Mouse (Mus musculus): ENCODE data around the gene Adam10. TPM values are rescaled to one million over a fixed set of nuclear protein-coding genes. Genes with fewer than 3 reads are reported as not detected.

Gene Adam10
- polyA plus RNA-seq, 1 experiment from 2014 or later: 73.4 TPM

- Histone ChIP-seq H3K4me2 (peak overlapping the region; percentile 84), H3K9me3 (no peaks in the 10 kb centered on the region), H3K4me1 (replicated peaks) (peaks cover 23% of the 10 kb centered on the region), H3K9ac (peak overlapping the region; percentile 97), H3K36me3 (no peaks in the 10 kb centered on the region), H3K27ac (peak overlapping the region; percentile 99), H3K4me3 (peak overlapping the region; percentile 91), H3K27me3 (no peaks in the 10 kb centered on the region)
- under 1% methylated on average over 99 of the region's 103 CpGs for WGBS
- ATAC-seq (ENCODE audit: low FRiP score): no peak; the same call in 1 of the 2 replicates
Measured at GRCm38 (mm10) chr9:70679132-70680091, 615 bp downstream of the Adam10 start.

GRCm38 (mm10) chr9:70682202-70682601 lies 3.4 kb downstream of the Adam10 start:
- no peak overlapping the region for H3K4me3 ChIP-seq
- WGBS: 87% methylated on average over 1 of the region's 1 CpGs
- no peaks in the 10 kb centered on the region for H3K9me3 ChIP-seq
- H3K4me1 ChIP-seq (replicated peaks): peaks cover 23% of the 10 kb centered on the region
- ATAC-seq (ENCODE audit: low FRiP score): no peak
- no peaks in the 10 kb centered on the region for H3K36me3 ChIP-seq
- H3K27me3 ChIP-seq: no peaks in the 10 kb centered on the region
- H3K27ac ChIP-seq: no peak overlapping the region
- no peak overlapping the region for H3K4me2 ChIP-seq
- no peak overlapping the region for H3K9ac ChIP-seq

- WGBS: 95% methylated on average over 2 of the region's 2 CpGs
- ATAC-seq (ENCODE audit: low FRiP score): no peak
Measured at GRCm38 (mm10) chr9:70688301-70688968, 9.6 kb downstream of the Adam10 start.

GRCm38 (mm10) chr9:70689926-70690325 lies 11.1 kb downstream of the Adam10 start:
- Histone ChIP-seq H3K4me3 (no peak overlapping the region), H3K9me3 (no peaks in the 10 kb centered on the region), H3K4me2 (no peak overlapping the region), H3K9ac (no peak overlapping the region), H3K4me1 (replicated peaks) (no peaks in the 10 kb centered on the region), H3K27me3 (no peaks in the 10 kb centered on the region), H3K36me3 (no peaks in the 10 kb centered on the region), H3K27ac (no peak overlapping the region)
- ATAC-seq (ENCODE audit: low FRiP score): no peak
- 76% methylated on average over 3 of the region's 3 CpGs for WGBS

More at GRCm38 (mm10) chr9:70688301-70688968, 9.6 kb downstream of the Adam10 start:
- H3K36me3 ChIP-seq: no peaks in the 10 kb centered on the region
- no peak overlapping the region for H3K4me3 ChIP-seq
- H3K27me3 ChIP-seq: no peaks in the 10 kb centered on the region
- no peaks in the 10 kb centered on the region for H3K4me1 ChIP-seq (replicated peaks)
- no peak overlapping the region for H3K27ac ChIP-seq
- H3K9me3 ChIP-seq: no peaks in the 10 kb centered on the region
- H3K9ac ChIP-seq: no peak overlapping the region
- no peak overlapping the region for H3K4me2 ChIP-seq

- Histone ChIP-seq H3K9ac (no peak overlapping the region), H3K4me1 (replicated peaks) (no peaks in the 10 kb centered on the region), H3K27me3 (no peaks in the 10 kb centered on the region), H3K4me2 (no peak overlapping the region), H3K9me3 (no peaks in the 10 kb centered on the region), H3K27ac (no peak overlapping the region), H3K36me3 (no peaks in the 10 kb centered on the region), H3K4me3 (no peak overlapping the region)
- ATAC-seq (ENCODE audit: low FRiP score): no peak
Measured at GRCm38 (mm10) chr9:70690579-70690978, 11.8 kb downstream of the Adam10 start.

GRCm38 (mm10) chr9:70691772-70692693 lies 13.2 kb downstream of the Adam10 start:
- no peaks in the 10 kb centered on the region for H3K9me3 ChIP-seq
- ATAC-seq (ENCODE audit: low FRiP score): no peak
- no peak overlapping the region for H3K27ac ChIP-seq
- no peaks in the 10 kb centered on the region for H3K36me3 ChIP-seq
- H3K9ac ChIP-seq: no peak overlapping the region
- H3K4me1 ChIP-seq (replicated peaks): no peaks in the 10 kb centered on the region
- no peak overlapping the region for H3K4me3 ChIP-seq
- H3K27me3 ChIP-seq: no peaks in the 10 kb centered on the region
- WGBS: 87% methylated on average over 2 of the region's 2 CpGs
- H3K4me2 ChIP-seq: no peak overlapping the region

- H3K4me2 ChIP-seq: no peak overlapping the region
Measured at GRCm38 (mm10) chr9:70695723-70696122, 16.9 kb downstream of the Adam10 start.

GRCm38 (mm10) chr9:70698090-70698489 lies 19.3 kb downstream of the Adam10 start:
- no peaks in the 10 kb centered on the region for H3K9me3 ChIP-seq
- H3K4me3 ChIP-seq: no peak overlapping the region
- WGBS: 95% methylated on average over 1 of the region's 1 CpGs
- no peaks in the 10 kb centered on the region for H3K27me3 ChIP-seq
- H3K9ac ChIP-seq: no peak overlapping the region
- H3K4me2 ChIP-seq: no peak overlapping the region
- no peaks in the 10 kb centered on the region; the same call in 1 of the 2 replicates for H3K4me1 ChIP-seq (replicated peaks)
- H3K27ac ChIP-seq: no peak overlapping the region
- no peak for ATAC-seq (ENCODE audit: low FRiP score)
- H3K36me3 ChIP-seq: no peaks in the 10 kb centered on the region

More at GRCm38 (mm10) chr9:70695723-70696122, 16.9 kb downstream of the Adam10 start:
- Histone ChIP-seq H3K27ac (no peak overlapping the region), H3K9ac (no peak overlapping the region), H3K27me3 (no peaks in the 10 kb centered on the region), H3K4me1 (replicated peaks) (no peaks in the 10 kb centered on the region; the same call in 1 of the 2 replicates), H3K36me3 (no peaks in the 10 kb centered on the region), H3K4me3 (no peak overlapping the region), H3K9me3 (no peaks in the 10 kb centered on the region)
- 93% methylated on average over 2 of the region's 2 CpGs for WGBS
- ATAC-seq (ENCODE audit: low FRiP score): no peak

GRCm38 (mm10) chr9:70703597-70704203 lies 24.9 kb downstream of the Adam10 start:
- WGBS: 93% methylated on average over 5 of the region's 5 CpGs
- Histone ChIP-seq H3K27ac (no peak overlapping the region), H3K27me3 (no peaks in the 10 kb centered on the region), H3K36me3 (peaks cover 9% of the 10 kb centered on the region), H3K9me3 (no peaks in the 10 kb centered on the region), H3K4me1 (replicated peaks) (no peaks in the 10 kb centered on the region; the same call in 1 of the 2 replicates), H3K9ac (no peak overlapping the region), H3K4me3 (no peak overlapping the region), H3K4me2 (no peak overlapping the region)
- no peak for ATAC-seq (ENCODE audit: low FRiP score)

GRCm38 (mm10) chr9:70706444-70706843 lies 27.6 kb downstream of the Adam10 start:
- Histone ChIP-seq H3K4me3 (no peak overlapping the region), H3K4me2 (no peak overlapping the region), H3K4me1 (replicated peaks) (no peaks in the 10 kb centered on the region), H3K9me3 (no peaks in the 10 kb centered on the region), H3K27me3 (no peaks in the 10 kb centered on the region), H3K36me3 (peaks cover 9% of the 10 kb centered on the region), H3K9ac (no peak overlapping the region), H3K27ac (no peak overlapping the region)
- no peak for ATAC-seq (ENCODE audit: low FRiP score)
- WGBS: 100% methylated on average over 1 of the region's 1 CpGs

- H3K9ac ChIP-seq: no peak overlapping the region
- H3K4me2 ChIP-seq: no peak overlapping the region
- H3K4me1 ChIP-seq (replicated peaks): 0 out of 2 replicates have a peak, but pooled peaks cover 2% of the 10 kb centered on the region
- 0 out of 2 replicates have a peak overlapping the region, but pooled peaks have one; percentile 18 for H3K27ac ChIP-seq
- no peak overlapping the region for H3K4me3 ChIP-seq
- H3K27me3 ChIP-seq: no peaks in the 10 kb centered on the region
- no peaks in the 10 kb centered on the region for H3K36me3 ChIP-seq
- no peaks in the 10 kb centered on the region for H3K9me3 ChIP-seq
- WGBS: 19% methylated on average over 2 of the region's 2 CpGs
- no peak for ATAC-seq (ENCODE audit: low FRiP score)
Measured at GRCm38 (mm10) chr9:70729544-70729943, 50.7 kb downstream of the Adam10 start.
